Mouse (Mus musculus) heart, postnatal 36 days (tissue): ENCODE data around the gene Gfod2. TPM values are rescaled to one million over a fixed set of nuclear protein-coding genes. Genes with fewer than 3 reads are reported as not detected.

Experiments
- DNase-seq, 2 experiments: peaks; one replicate each; pipeline ENCODE4 v3.0.0; 2021 to 2022
- intact Hi-C: fragments of 180-260 bp; cut with DNase I; formaldehyde crosslinking; loops from one replicate; pipeline ENCODE4 v1.15.1; 2025
- total RNA-seq, 2 experiments: library from RNA; stranded (reverse); gene quantifications; 2 replicates each; pipeline ENCODE4 v1.2.3; 2021

The Gfod2 gene
- total RNA-seq, result 1 to 10 TPM; 4.0 to 4.1 TPM

GRCm38 (mm10) chr8:105758277-105759108 is at the start of gene Gfod2:
Gfod2 (minus strand) TSS chr8:105758664.
- intact Hi-C loops, result loop anchor here (2.0 kb wide), 1 partner anchor 44 kb away; no protein-coding TSS in a partner anchor
- peak; percentile 98 to 99 for DNase-seq

- DNase-seq, result no peak
- intact Hi-C loops, result no loop called here
Measured at GRCm38 (mm10) chr8:105807766-105808165, 49.3 kb upstream of the Gfod2 start.

- no peak for DNase-seq
- intact Hi-C loops, result no loop called here
Measured at GRCm38 (mm10) chr8:105805964-105806363, 47.5 kb upstream of the Gfod2 start.

- intact Hi-C loops, result no loop called here
- no peak for DNase-seq
Measured at GRCm38 (mm10) chr8:105805346-105805745, 46.9 kb upstream of the Gfod2 start.

- intact Hi-C loops, result no loop called here
Measured at GRCm38 (mm10) chr8:105804797-105805196, 46.3 kb upstream of the Gfod2 start.

GRCm38 (mm10) chr8:105801153-105801904 is 42.9 kb upstream of the Gfod2 start:
- intact Hi-C loops, result no loop called here
- DNase-seq, result no peak

More at GRCm38 (mm10) chr8:105804797-105805196, 46.3 kb upstream of the Gfod2 start:
- DNase-seq, result no peak

- intact Hi-C loops, result no loop called here
- DNase-seq, result peak; percentile 76 to 79
Measured at GRCm38 (mm10) chr8:105799091-105799812, 40.8 kb upstream of the Gfod2 start.

- intact Hi-C loops, result no loop called here
- DNase-seq, result no peak
Measured at GRCm38 (mm10) chr8:105798408-105798807, 39.9 kb upstream of the Gfod2 start.

- intact Hi-C loops, result no loop called here
- DNase-seq, result no peak
Measured at GRCm38 (mm10) chr8:105795785-105796184, 37.3 kb upstream of the Gfod2 start.

- intact Hi-C loops, result no loop called here
Measured at GRCm38 (mm10) chr8:105794009-105794598, 35.6 kb upstream of the Gfod2 start.

GRCm38 (mm10) chr8:105793331-105793730 is 34.9 kb upstream of the Gfod2 start:
- intact Hi-C loops, result no loop called here
- DNase-seq, result no peak

More at GRCm38 (mm10) chr8:105794009-105794598, 35.6 kb upstream of the Gfod2 start:
- no peak for DNase-seq

GRCm38 (mm10) chr8:105789626-105790025 is 31.2 kb upstream of the Gfod2 start:
- intact Hi-C loops, result loop anchor here (2.0 kb wide), 1 partner anchor 75 kb away; no protein-coding TSS in a partner anchor
- no peak for DNase-seq

GRCm38 (mm10) chr8:105788927-105789326 is 30.5 kb upstream of the Gfod2 start:
- no peak for DNase-seq
- intact Hi-C loops, result loop anchor here (2.0 kb wide), 1 partner anchor 74 kb away; no protein-coding TSS in a partner anchor

GRCm38 (mm10) chr8:105788241-105788640 is 29.8 kb upstream of the Gfod2 start:
- peak; percentile 47 to 70 for DNase-seq
- intact Hi-C loops, result loop anchor here (2.0 kb wide), 1 partner anchor 73 kb away; no protein-coding TSS in a partner anchor

- intact Hi-C loops, result no loop called here
- DNase-seq, result no peak
Measured at GRCm38 (mm10) chr8:105780298-105780697, 21.8 kb upstream of the Gfod2 start.

- DNase-seq, result no peak
- intact Hi-C loops, result no loop called here
Measured at GRCm38 (mm10) chr8:105777833-105778232, 19.4 kb upstream of the Gfod2 start.

GRCm38 (mm10) chr8:105774498-105774897 is 16.0 kb upstream of the Gfod2 start:
- intact Hi-C loops, result loop anchor here (5.0 kb wide), 1 partner anchor 158 kb away; the partner anchor contains the start of gene Ctrl
- no peak for DNase-seq

- DNase-seq, result no peak
- intact Hi-C loops, result loop anchor here (5.0 kb wide), 1 partner anchor 159 kb away; the partner anchor contains the start of gene Ctrl
Measured at GRCm38 (mm10) chr8:105773441-105773861, 15.0 kb upstream of the Gfod2 start.

GRCm38 (mm10) chr8:105771398-105772175 is 13.1 kb upstream of the Gfod2 start:
- intact Hi-C loops, result loop anchor here (5.0 kb wide), 1 partner anchor 161 kb away; the partner anchor contains the start of gene Ctrl
- no peak for DNase-seq
